Mouse (Mus musculus) lung, embryonic 14.5 days (tissue): ENCODE results near the gene Pknox1. TPM values are rescaled to one million over a fixed set of nuclear protein-coding genes. Genes with fewer than 3 reads are reported as not detected.

ENCODE experiments used
- ATAC-seq: fragments of 200-750 bp; cut with Nextera tagmentation; 2 replicates; pipeline ENCODE4 v1.8.0; 2017; ENCODE audit warnings: mild to moderate bottlenecking, moderate TSS enrichment, moderate library complexity; ENCODE audit not compliant: insufficient read depth
- DNase-seq: peaks from one replicate; pipeline ENCODE4 v3.0.0-alpha.2; 2015
- H3K27ac ChIP-seq: fragments of 300-500 bp; sonication (generic); 2 replicates; pipeline ENCODE4 v1.5.1; 2014; ENCODE audit warnings: low read depth, mild to moderate bottlenecking, moderate library complexity
- H3K27me3 ChIP-seq: fragments of 300-500 bp; sonication (generic); 2 replicates; pipeline ENCODE4 v1.6.1; 2014; ENCODE audit warnings: low read length, control low read depth; ENCODE audit not compliant: insufficient read depth
- H3K36me3 ChIP-seq: fragments of 300-500 bp; sonication (generic); 2 replicates; pipeline ENCODE4 v1.6.1; 2014; ENCODE audit warnings: control low read depth; ENCODE audit not compliant: insufficient read depth
- H3K4me1 ChIP-seq: fragments of 300-500 bp; sonication (generic); 2 replicates; pipeline ENCODE4 v1.6.1; 2014; ENCODE audit warnings: antibody characterized with exemption, control low read depth; ENCODE audit not compliant: insufficient read depth
- H3K4me2 ChIP-seq: fragments of 300-500 bp; sonication (generic); 2 replicates; pipeline ENCODE4 v1.6.1; 2014; ENCODE audit warnings: mild to moderate bottlenecking
- H3K4me3 ChIP-seq: fragments of 300-500 bp; sonication (generic); 2 replicates; pipeline ENCODE4 v1.5.1; 2014; ENCODE audit warnings: low read depth, low read length
- H3K9ac ChIP-seq: fragments of 300-500 bp; sonication (generic); 2 replicates; pipeline ENCODE4 v1.6.1; 2014
- H3K9me3 ChIP-seq: fragments of 300-500 bp; sonication (generic); 2 replicates; pipeline ENCODE4 v1.6.1; 2016; ENCODE audit warnings: low read depth, low read length, control low read depth
- CTCF ChIP-seq: IDR thresholded peaks from 2 replicates; pipeline ENCODE4 v1.5.1; 2016; ENCODE audit warnings: antibody characterized with exemption, low read depth
- WGBS: fragments of 180-500 bp; shearing (Covaris S2); extraction: QIAGEN DNeasy Blood & Tissue Kit; methylation state at CpG from one replicate; pipeline ENCODE4 v1.1.7; 2014; 5-methylcytosine and 5-hydroxymethylcytosine counted together
- polyA plus RNA-seq: library from polyadenylated mRNA; unstranded; fragments of >200 nt; fragmentation: Nextera tagmentation; extraction: Ambion mirVana; gene quantifications from 2 replicates; pipeline ENCODE4 v1.2.1, GENCODE M21; 2014

Pknox1 gene
- polyA plus RNA-seq = 53.3 and 54.1 TPM in 2 replicates

DNA sequence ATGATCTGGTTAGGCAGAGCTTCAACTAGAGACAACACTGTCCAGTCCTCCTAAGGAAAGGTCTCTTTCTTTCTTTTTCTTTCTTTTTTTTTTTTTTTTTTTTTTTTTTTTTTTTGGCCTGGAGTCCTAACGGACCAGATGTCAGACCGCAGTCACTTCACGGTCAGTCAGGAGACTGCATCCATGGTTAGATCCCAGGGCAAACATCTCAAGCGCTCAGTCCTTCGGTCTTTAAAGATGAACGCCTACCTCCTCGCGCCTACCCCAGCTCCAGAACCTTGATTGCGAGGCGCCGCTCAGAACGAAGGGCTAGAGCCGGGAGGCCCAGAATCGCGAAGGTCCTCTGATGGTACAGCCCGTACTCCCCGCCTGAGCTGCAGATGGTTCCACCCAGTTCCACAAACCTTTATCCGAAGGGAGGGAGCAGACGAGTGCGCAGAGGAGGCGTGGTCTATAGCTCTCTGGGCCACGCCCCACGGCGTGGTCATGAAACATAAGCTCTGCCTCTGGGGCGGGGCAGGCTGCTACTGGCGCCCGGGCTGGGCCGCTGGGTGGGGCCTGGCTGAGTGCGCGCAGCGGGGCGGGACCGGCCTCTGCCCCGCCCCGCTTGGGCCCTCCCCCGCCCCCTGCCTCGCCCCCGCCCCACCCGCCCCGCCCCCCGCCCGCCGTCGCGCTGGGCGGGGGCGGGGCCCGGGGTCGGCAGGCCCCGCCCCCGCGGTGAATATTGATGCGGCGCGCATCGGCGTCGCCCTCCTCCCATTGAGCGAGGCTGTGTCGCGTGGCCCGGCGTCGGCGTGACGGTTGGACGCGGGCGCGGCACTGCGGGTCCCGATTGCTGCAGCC lies at the start of gene Pknox1:
Pknox1 (plus strand) TSS at position 720 of the 843 bp plus-strand sequence.
- Histone ChIP-seq H3K4me2 (peak within 1 kb of the TSS; percentile 77), H3K36me3 (peaks cover 5% of the 10 kb centered on the region; the same call in 1 of the 2 replicates), H3K9me3 (no peaks in the 10 kb centered on the region), H3K27me3 (no peaks in the 10 kb centered on the region), H3K9ac (peak within 1 kb of the TSS; percentile 88), H3K4me1 (peaks cover 15% of the 10 kb centered on the region), H3K27ac (peak within 1 kb of the TSS; percentile 97), H3K4me3 (peak within 1 kb of the TSS; percentile 91)
- DNase-seq (peak; percentile 100), ATAC-seq (peak; percentile 89)
- WGBS = under 1% methylated on average over 55 of the region's 72 CpGs
- TF ChIP-seq CTCF = no peak

DNA sequence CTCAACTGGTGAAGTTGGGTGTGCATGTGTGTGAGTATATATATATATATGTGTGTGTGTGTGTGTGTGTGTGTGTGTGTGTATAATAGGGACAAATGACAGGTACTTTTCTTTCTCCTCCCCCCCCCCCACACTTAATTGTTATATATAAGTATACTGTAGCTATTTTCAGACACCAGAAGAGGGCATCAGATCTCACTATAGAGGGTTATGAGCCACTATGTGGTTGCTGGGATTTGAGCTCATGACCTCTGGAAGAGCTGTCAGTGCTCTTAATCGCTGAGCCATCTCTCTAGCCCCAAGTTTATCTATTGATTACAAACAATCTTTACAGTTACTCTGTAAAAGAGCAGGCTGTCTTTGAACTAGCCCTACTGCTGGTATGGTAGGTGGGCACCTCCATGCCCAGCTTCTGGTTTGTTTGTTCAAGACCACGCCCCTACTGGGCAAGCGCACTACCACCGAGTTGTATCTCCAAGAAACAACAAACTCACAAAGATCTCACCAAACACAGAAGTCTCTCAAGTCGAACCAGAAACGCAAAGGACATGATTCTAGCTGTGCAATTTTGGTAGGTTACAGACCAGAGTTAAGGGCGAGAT lies 45.1 kb upstream of the Pknox1 start:
- Histone ChIP-seq H3K4me2 (peak overlapping the region; percentile 71), H3K9ac (no peak overlapping the region), H3K36me3 (peaks cover 19% of the 10 kb centered on the region), H3K27me3 (no peaks in the 10 kb centered on the region), H3K4me3 (peak overlapping the region; percentile 79), H3K27ac (no peak overlapping the region), H3K4me1 (peaks cover 5% of the 10 kb centered on the region), H3K9me3 (no peaks in the 10 kb centered on the region)
- TF ChIP-seq CTCF = peak; percentile 6; the same call in 1 of the 2 replicates
- 2% methylated on average over 7 of the region's 7 CpGs for WGBS
- peak; percentile 66 for ATAC-seq
- DNase-seq = no peak

DNA sequence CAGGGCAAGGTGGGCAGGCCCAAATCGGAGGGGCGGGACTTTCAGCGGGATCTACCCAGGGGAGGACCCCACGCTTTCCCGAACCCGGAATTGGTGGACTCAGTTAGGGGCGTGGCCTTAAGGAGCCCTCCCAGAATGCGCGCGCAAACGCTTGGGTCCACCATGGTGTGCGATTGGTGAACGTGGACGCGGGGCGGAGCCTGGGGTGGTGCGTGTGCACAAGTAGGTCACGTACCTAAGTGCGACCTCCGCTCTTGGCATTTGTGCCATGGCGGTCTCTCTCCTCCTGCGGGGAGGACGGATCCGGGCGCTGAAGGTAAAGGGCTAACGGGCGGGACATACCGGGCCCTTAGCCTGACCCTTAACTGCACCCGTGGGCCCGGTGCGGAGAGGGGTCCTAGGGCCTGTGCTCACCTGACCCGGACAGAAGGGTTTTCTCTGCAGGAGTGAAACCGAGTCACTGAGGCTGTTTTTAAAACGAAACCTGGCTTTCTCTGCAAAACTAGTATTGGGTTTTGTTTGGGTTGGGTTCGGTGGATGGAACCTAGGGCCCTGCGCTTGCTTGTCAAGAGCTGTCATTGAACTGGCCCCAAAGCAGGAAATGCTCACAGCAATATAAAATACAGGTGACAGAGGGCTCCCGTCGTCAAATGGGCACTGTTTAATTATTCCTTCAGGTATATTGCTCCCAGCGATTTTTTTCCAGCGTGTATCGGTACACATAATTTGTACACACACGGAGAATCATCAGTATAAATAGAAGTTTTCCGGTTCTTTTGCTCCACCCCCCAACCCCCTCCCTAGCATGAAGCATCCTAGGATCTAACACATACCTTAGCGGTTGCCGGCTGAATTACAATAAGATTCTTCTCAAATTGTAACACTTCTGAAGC lies 44.3 kb upstream of the Pknox1 start, which contains the start of the genes Wdr4 and Ndufv3:
Wdr4 (minus strand) TSS at position 35 of the 893 bp plus-strand sequence.
Ndufv3 (plus strand) TSS at position 170 of the 893 bp plus-strand sequence.
- H3K27ac ChIP-seq = peak within 1 kb of the TSS; percentile 81
- no peaks in the 10 kb centered on the region for H3K9me3 ChIP-seq
- peak within 1 kb of the TSS; percentile 76 for H3K9ac ChIP-seq
- peak within 1 kb of the TSS; percentile 79 for H3K4me3 ChIP-seq
- peak; percentile 26 for TF ChIP-seq CTCF
- WGBS = under 1% methylated on average over 45 of the region's 45 CpGs
- DNase-seq (peak; percentile 100), ATAC-seq (peak; percentile 98)
- H3K27me3 ChIP-seq = no peaks in the 10 kb centered on the region
- H3K36me3 ChIP-seq = peaks cover 19% of the 10 kb centered on the region
- peaks cover 5% of the 10 kb centered on the region for H3K4me1 ChIP-seq
- peak within 1 kb of the TSS; percentile 71 for H3K4me2 ChIP-seq

DNA sequence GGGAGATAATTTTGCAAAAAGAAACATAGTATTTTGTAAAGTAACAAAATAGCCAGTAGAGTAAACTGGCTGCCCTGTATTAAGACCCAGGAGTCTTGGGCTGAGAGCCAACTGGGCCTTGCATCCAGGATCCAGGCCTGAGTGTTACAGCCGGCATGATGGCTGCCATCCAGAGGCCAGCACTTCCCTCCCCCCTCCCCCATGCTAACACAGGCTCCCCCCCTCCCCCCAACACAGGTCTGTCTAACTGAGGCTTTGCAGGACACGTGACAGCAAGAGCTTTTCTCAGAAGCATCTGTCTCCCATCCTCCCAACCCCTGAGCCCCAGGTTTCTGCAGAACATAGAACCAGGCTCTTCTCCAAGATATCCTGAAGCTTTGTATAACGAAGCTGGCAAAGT lies 43.6 kb upstream of the Pknox1 start:
- peak overlapping the region; percentile 79 for H3K4me3 ChIP-seq
- peak overlapping the region; percentile 71 for H3K4me2 ChIP-seq
- H3K9ac ChIP-seq = peak overlapping the region; percentile 76
- H3K27me3 ChIP-seq = no peaks in the 10 kb centered on the region
- ATAC-seq (no peak; the same call in 1 of the 2 replicates), DNase-seq (peak; percentile 83)
- peaks cover 19% of the 10 kb centered on the region for H3K36me3 ChIP-seq
- H3K4me1 ChIP-seq = peaks cover 5% of the 10 kb centered on the region
- WGBS = 9% methylated on average over 3 of the region's 3 CpGs
- peak overlapping the region; percentile 81 for H3K27ac ChIP-seq
- no peaks in the 10 kb centered on the region for H3K9me3 ChIP-seq
- no peak for TF ChIP-seq CTCF

DNA sequence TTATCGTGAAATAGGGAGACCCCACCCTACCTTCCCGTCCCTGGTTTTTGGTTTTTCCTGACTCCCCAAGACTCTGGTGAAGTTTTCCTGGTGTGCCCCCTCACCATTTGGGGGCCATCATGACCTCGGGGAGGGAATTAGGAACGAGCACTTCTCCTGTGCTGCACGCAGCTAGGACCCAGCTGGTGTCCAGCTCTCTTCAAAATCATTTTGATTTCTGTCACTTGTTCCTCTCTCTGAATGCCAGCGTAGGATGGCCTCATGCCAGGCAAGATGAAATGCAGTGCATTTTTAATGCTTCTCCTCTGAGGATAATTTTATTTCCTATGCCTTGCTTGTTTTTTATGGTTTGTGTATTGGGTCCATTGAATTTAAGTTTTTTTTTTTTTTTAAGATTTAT lies 42.6 kb upstream of the Pknox1 start:
- no peaks in the 10 kb centered on the region for H3K9me3 ChIP-seq

DNA sequence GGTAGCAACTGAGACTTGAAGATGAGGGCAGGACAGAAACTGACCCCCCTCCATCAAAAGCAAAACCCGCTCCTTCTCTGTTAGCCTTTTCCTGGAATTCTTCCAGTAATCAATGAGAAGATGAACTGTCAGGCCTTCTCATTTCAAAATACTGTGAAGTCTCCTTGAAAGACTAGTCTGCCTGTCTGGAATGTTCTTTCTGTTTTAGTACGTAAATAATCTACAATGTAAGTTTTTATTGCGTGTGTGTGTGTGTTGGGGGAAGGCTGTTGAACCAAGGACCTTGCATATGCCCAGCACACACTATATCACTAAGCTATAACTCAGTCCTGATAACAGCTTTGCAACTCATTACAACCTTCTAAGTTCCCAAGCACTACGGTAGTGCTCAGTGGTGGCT lies 39.4 kb upstream of the Pknox1 start:
- Histone ChIP-seq H3K4me1 (peaks cover 5% of the 10 kb centered on the region), H3K27ac (no peak overlapping the region), H3K36me3 (peaks cover 54% of the 10 kb centered on the region), H3K27me3 (no peaks in the 10 kb centered on the region), H3K4me2 (no peak overlapping the region), H3K4me3 (no peak overlapping the region), H3K9ac (no peak overlapping the region), H3K9me3 (no peaks in the 10 kb centered on the region)
- 68% methylated on average over 4 of the region's 4 CpGs for WGBS
- no peak for DNase-seq
- ATAC-seq = no peak
- no peak for TF ChIP-seq CTCF

More for the DNA sequence above, 42.6 kb upstream of the Pknox1 start:
- Histone ChIP-seq H3K4me3 (no peak overlapping the region), H3K36me3 (peaks cover 25% of the 10 kb centered on the region), H3K4me1 (peaks cover 5% of the 10 kb centered on the region), H3K4me2 (no peak overlapping the region), H3K27me3 (no peaks in the 10 kb centered on the region), H3K9ac (no peak overlapping the region), H3K27ac (no peak overlapping the region)
- WGBS = 86% methylated on average over 6 of the region's 6 CpGs
- DNase-seq (no peak), ATAC-seq (no peak)
- no peak for TF ChIP-seq CTCF
